Mouse (Mus musculus): ENCODE measurements around the gene Hoxd8. TPM values are rescaled to one million over a fixed set of nuclear protein-coding genes. Genes with fewer than 3 reads are reported as not detected.

Gene Hoxd8
- polyA plus RNA-seq, 1 experiment = 1.1 TPM

DNA sequence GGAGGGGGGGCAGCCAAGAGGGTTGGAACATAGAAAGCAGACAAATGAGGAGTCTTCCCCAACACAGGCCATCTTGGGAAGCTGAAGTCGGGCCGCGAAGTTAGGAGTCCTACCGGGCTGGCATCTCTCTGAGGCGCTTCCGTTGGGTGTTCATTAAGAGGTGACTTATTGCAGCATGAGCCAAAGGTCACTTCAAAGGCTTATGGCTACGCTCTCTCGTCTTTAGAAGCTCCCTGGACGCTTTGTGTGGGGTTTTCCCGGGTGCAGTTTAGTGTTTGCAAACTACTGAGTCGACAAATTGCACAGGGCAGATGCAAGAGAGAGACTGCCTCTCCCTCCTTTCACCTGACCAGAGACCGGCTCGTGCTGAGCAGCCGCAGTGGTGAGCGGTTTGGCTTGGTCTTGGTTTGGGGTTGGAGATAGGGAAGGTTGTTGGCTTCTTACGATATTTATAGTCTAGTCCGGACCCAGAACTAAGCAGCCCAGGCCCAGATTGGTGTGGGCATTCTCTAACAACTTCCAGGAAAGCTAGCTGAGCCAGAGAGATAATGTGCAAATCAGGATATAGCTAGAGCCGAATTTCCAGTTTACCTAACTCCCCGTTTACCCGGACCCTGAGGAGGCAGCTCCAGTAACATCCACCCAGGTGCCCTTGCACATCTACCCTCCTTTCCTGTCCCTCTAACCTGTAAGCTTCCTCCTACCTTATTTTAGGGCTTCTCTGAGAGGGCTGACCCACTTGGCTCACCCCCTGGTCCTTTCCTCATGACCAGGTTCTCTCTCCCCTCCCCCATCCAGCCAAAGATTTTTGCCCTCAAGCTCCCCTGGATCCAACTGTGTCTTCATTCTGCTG is 34.4 kb downstream of the Hoxd8 start:
- TF ChIP-seq POLR2A (IDR thresholded peaks at IDR 0.05; ENCODE audit: control insufficient read depth, extremely low read depth, insufficient read depth, low read length, poor library complexity) (no peak), CTCF (IDR thresholded peaks at IDR 0.05; ENCODE audit: borderline replicate concordance, control insufficient read depth, extremely low read depth, insufficient read depth, low read length, poor library complexity) (no peak)
- H3K27ac ChIP-seq (ENCODE audit: control insufficient read depth, insufficient read depth, low read length) = no peak overlapping the region
- no peaks in the 10 kb centered on the region for H3K36me3 ChIP-seq (ENCODE audit: control insufficient read depth, insufficient read depth, low read length)
- 9% methylated on average over 20 of the region's 20 CpGs for WGBS
- H3K4me3 ChIP-seq (ENCODE audit: control insufficient read depth, insufficient read depth, low read length) = no peak overlapping the region
- no peaks in the 10 kb centered on the region for H3K4me1 ChIP-seq (replicated peaks; ENCODE audit: control insufficient read depth, insufficient read depth, low read length)
- no peak for DNase-seq
- peaks cover 36% of the 10 kb centered on the region for H3K27me3 ChIP-seq (ENCODE audit: control insufficient read depth, insufficient read depth, low read length)

DNA sequence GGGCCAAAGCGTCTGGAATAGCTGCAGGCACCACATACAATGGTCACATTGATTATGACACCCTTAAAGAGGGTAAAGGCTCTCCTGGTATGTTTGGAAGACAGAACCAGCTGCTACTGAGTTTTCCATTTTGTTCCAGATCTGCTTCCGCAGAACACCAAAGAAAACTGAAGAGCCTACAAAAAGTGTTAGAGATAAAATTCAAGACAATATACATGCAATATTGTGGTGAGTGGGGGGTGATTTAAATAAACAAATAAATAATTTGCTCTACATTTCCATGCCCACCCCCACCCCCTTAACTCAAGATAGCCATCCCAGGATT is 35.0 kb downstream of the Hoxd8 start:
- DNase-seq = no peak
- 34% methylated on average over 2 of the region's 2 CpGs for WGBS
- no peak for TF ChIP-seq POLR2A (IDR thresholded peaks at IDR 0.05; ENCODE audit: control insufficient read depth, extremely low read depth, insufficient read depth, low read length, poor library complexity)
- Histone ChIP-seq H3K4me1 (replicated peaks; ENCODE audit: control insufficient read depth, insufficient read depth, low read length) (no peaks in the 10 kb centered on the region), H3K27ac (ENCODE audit: control insufficient read depth, insufficient read depth, low read length) (no peak overlapping the region), H3K4me3 (ENCODE audit: control insufficient read depth, insufficient read depth, low read length) (no peak overlapping the region), H3K36me3 (ENCODE audit: control insufficient read depth, insufficient read depth, low read length) (no peaks in the 10 kb centered on the region), H3K27me3 (ENCODE audit: control insufficient read depth, insufficient read depth, low read length) (peaks cover 39% of the 10 kb centered on the region)

DNA sequence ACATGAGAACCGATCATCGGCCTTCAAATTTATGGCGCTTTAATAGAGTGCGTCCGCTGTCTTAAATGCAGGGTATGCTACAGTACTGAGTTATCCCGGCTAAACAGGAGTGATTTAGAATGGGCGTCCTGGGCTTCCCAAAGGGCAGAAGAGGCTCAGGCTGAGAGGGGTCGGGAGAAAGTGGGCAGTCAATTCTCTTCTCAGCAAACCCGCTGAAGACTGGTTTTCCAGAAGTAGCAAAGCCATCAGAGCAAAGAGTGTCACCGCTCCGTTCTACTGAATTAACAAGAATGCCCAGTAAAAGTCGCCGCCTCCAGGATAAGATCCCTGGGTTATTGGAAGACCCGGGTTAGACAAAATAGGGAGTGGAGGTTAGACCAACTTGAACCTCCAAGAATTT is 35.5 kb downstream of the Hoxd8 start:
- no peak for DNase-seq
- 19% methylated on average over 14 of the region's 14 CpGs for WGBS
- no peak for TF ChIP-seq CTCF (IDR thresholded peaks at IDR 0.05; ENCODE audit: borderline replicate concordance, control insufficient read depth, extremely low read depth, insufficient read depth, low read length, poor library complexity)
- no peak for TF ChIP-seq POLR2A (IDR thresholded peaks at IDR 0.05; ENCODE audit: control insufficient read depth, extremely low read depth, insufficient read depth, low read length, poor library complexity)
- no peak overlapping the region for H3K4me3 ChIP-seq (ENCODE audit: control insufficient read depth, insufficient read depth, low read length)
- H3K27ac ChIP-seq (ENCODE audit: control insufficient read depth, insufficient read depth, low read length) = no peak overlapping the region
- no peaks in the 10 kb centered on the region for H3K4me1 ChIP-seq (replicated peaks; ENCODE audit: control insufficient read depth, insufficient read depth, low read length)
- H3K27me3 ChIP-seq (ENCODE audit: control insufficient read depth, insufficient read depth, low read length) = peaks cover 39% of the 10 kb centered on the region
- H3K36me3 ChIP-seq (ENCODE audit: control insufficient read depth, insufficient read depth, low read length) = no peaks in the 10 kb centered on the region

DNA sequence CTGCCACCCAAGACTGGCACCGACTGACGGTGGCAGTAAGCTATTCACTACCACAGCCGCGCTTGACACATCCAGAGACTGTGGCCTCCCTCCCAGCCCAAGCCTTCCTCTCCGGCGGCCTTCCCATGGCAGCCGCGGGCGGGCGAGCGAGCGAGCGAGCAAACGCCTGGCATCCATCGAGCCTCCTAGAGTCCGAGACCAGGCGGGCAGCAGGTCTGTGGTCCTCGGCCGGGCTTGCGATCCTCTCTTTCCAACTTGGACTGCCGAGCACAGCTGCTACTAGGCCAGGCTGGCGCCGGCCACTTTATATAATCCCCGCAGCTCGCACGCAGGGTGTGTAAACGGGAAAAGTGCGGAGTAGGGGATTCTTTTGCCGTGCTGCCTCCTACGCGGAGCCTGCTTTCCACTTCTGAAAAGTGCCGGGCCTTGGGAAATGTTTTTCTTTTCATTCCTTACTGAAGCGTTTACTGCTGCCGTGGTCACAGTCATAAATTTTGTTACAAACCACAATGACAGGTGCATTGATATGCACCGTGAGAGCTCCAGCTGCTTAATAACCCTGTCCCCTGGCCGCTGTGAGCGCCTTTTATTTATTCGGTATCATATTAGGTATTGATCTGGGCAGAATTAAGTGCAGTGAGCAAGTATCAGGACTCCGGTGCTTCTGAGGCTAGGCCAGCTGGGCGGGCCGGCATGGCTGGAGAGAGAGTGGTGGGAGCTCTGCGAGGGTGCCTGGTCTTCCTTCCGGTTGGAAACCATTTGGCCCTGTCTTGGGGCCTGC is 36.1 kb downstream of the Hoxd8 start:
- 9% methylated on average over 43 of the region's 43 CpGs for WGBS
- Histone ChIP-seq H3K4me3 (ENCODE audit: control insufficient read depth, insufficient read depth, low read length) (no peak overlapping the region), H3K27me3 (ENCODE audit: control insufficient read depth, insufficient read depth, low read length) (peaks cover 37% of the 10 kb centered on the region), H3K4me1 (replicated peaks; ENCODE audit: control insufficient read depth, insufficient read depth, low read length) (no peaks in the 10 kb centered on the region), H3K27ac (ENCODE audit: control insufficient read depth, insufficient read depth, low read length) (no peak overlapping the region), H3K36me3 (ENCODE audit: control insufficient read depth, insufficient read depth, low read length) (no peaks in the 10 kb centered on the region)
- no peak for DNase-seq
- TF ChIP-seq CTCF (IDR thresholded peaks at IDR 0.05; ENCODE audit: borderline replicate concordance, control insufficient read depth, extremely low read depth, insufficient read depth, low read length, poor library complexity) = no peak
- TF ChIP-seq POLR2A (IDR thresholded peaks at IDR 0.05; ENCODE audit: control insufficient read depth, extremely low read depth, insufficient read depth, low read length, poor library complexity) = no peak

DNA sequence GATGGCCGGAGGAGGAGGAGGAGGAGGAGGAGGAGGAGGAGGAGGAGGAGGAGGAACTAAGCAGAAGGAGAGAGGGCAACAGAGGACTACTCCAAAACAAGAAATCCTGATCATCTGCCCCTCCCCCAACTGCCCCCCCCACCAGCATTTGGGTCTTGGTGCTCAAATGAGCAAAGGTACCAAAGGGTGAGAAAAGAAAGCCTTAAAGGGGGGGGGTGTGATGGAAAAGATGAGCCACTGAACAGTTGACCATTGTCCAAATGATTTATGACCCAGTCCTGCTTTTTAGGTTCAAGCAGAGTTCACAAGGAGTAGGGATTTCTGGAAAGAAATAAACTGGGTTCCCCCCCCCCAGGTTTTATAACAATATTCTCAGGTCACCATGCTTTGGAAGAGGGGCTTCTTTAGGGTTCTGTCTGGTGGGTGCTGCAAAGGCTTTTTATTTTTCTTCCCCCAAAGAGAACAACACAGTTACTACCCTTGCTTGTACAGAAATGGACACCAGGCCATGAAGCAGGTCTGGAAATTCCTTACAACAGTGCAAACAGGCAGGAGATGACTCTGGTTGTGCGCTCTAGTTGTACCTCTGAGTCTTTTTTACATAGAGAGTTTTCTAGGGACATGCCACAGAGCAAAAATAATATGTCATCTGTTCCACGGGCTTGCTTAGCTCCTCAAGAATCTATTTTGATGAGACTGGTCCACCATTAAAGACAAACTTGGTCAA is 37.0 kb downstream of the Hoxd8 start:
- peaks cover 43% of the 10 kb centered on the region for H3K27me3 ChIP-seq (ENCODE audit: control insufficient read depth, insufficient read depth, low read length)
- no peaks in the 10 kb centered on the region for H3K36me3 ChIP-seq (ENCODE audit: control insufficient read depth, insufficient read depth, low read length)
- DNase-seq = no peak
- no peak overlapping the region for H3K27ac ChIP-seq (ENCODE audit: control insufficient read depth, insufficient read depth, low read length)
- no peaks in the 10 kb centered on the region for H3K4me1 ChIP-seq (replicated peaks; ENCODE audit: control insufficient read depth, insufficient read depth, low read length)
- TF ChIP-seq CTCF (IDR thresholded peaks at IDR 0.05; ENCODE audit: borderline replicate concordance, control insufficient read depth, extremely low read depth, insufficient read depth, low read length, poor library complexity) (no peak), POLR2A (IDR thresholded peaks at IDR 0.05; ENCODE audit: control insufficient read depth, extremely low read depth, insufficient read depth, low read length, poor library complexity) (no peak)
- WGBS = 77% methylated on average over 2 of the region's 3 CpGs
- no peak overlapping the region for H3K4me3 ChIP-seq (ENCODE audit: control insufficient read depth, insufficient read depth, low read length)

DNA sequence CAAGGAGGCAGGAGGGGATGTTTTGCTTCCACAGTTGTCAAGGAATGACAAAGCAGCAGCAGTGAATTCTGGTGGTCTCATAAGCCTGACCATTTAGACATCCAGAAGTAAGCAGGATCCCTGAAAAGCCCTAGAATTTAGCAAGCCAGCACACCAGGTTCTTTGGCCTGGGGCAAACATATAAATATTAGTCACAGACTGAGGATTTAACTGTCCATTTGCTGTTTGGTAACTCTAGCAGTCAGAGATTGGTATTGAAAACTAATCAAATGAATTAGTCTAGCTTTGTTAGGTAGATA is 37.5 kb downstream of the Hoxd8 start:
- Histone ChIP-seq H3K4me3 (ENCODE audit: control insufficient read depth, insufficient read depth, low read length) (no peak overlapping the region), H3K27me3 (ENCODE audit: control insufficient read depth, insufficient read depth, low read length) (peaks cover 45% of the 10 kb centered on the region), H3K27ac (ENCODE audit: control insufficient read depth, insufficient read depth, low read length) (no peak overlapping the region), H3K4me1 (replicated peaks; ENCODE audit: control insufficient read depth, insufficient read depth, low read length) (no peaks in the 10 kb centered on the region), H3K36me3 (ENCODE audit: control insufficient read depth, insufficient read depth, low read length) (no peaks in the 10 kb centered on the region)
- no peak for TF ChIP-seq CTCF (IDR thresholded peaks at IDR 0.05; ENCODE audit: borderline replicate concordance, control insufficient read depth, extremely low read depth, insufficient read depth, low read length, poor library complexity)
- TF ChIP-seq POLR2A (IDR thresholded peaks at IDR 0.05; ENCODE audit: control insufficient read depth, extremely low read depth, insufficient read depth, low read length, poor library complexity) = no peak
- DNase-seq = no peak
